Mouse (Mus musculus) neural tube, embryonic 13.5 days (tissue): ENCODE results near the gene Kcnb1. TPM values are rescaled to one million over a fixed set of nuclear protein-coding genes. Genes with fewer than 3 reads are reported as not detected.

ENCODE experiments used
- ATAC-seq: fragments of 200-750 bp; cut with Nextera tagmentation; 2 replicates; pipeline ENCODE4 v1.8.0; 2017; ENCODE audit warnings: low read depth, mild to moderate bottlenecking, moderate TSS enrichment, moderate library complexity
- H3K27ac ChIP-seq: fragments of 300-500 bp; sonication (generic); replicated peaks from 2 replicates; pipeline ENCODE4 v1.5.1; 2015; ENCODE audit warnings: moderate library complexity, mild to moderate bottlenecking, inconsistent platforms
- H3K27me3 ChIP-seq: fragments of 300-500 bp; sonication (generic); 2 replicates; pipeline ENCODE4 v1.6.1; 2015; ENCODE audit warnings: mild to moderate bottlenecking, inconsistent platforms
- H3K36me3 ChIP-seq: fragments of 300-500 bp; sonication (generic); 2 replicates; pipeline ENCODE4 v1.6.1; 2015; ENCODE audit warnings: mild to moderate bottlenecking, inconsistent platforms
- H3K4me1 ChIP-seq: fragments of 300-500 bp; sonication (generic); replicated peaks from 2 replicates; pipeline ENCODE4 v1.6.1; 2015; ENCODE audit warnings: inconsistent platforms
- H3K4me2 ChIP-seq: fragments of 300-500 bp; sonication (generic); 2 replicates; pipeline ENCODE4 v1.6.1; 2015; ENCODE audit warnings: inconsistent platforms, mild to moderate bottlenecking, moderate library complexity
- H3K4me3 ChIP-seq: fragments of 300-500 bp; sonication (generic); 2 replicates; pipeline ENCODE4 v1.5.1; 2015; ENCODE audit warnings: mild to moderate bottlenecking, inconsistent platforms
- H3K9ac ChIP-seq: fragments of 300-500 bp; sonication (generic); 2 replicates; pipeline ENCODE4 v1.6.1; 2015; ENCODE audit warnings: moderate library complexity, mild to moderate bottlenecking, inconsistent platforms
- H3K9me3 ChIP-seq: fragments of 300-500 bp; sonication (generic); 2 replicates; pipeline ENCODE4 v1.6.1; 2016; ENCODE audit warnings: inconsistent platforms
- WGBS: fragments of 180-500 bp; shearing (Covaris S2); methylation state at CpG from one replicate; pipeline ENCODE4 v1.1.7; 2015; 5-methylcytosine and 5-hydroxymethylcytosine counted together
- polyA plus RNA-seq: library from polyadenylated mRNA; unstranded; fragments of >200 nt; fragmentation: Nextera tagmentation; extraction: Ambion mirVana; gene quantifications from 2 replicates; pipeline ENCODE4 v1.2.1, GENCODE M21; 2015

Gene Kcnb1
- polyA plus RNA-seq, 1 experiment from 2014 or later, result 3.1 TPM

DNA sequence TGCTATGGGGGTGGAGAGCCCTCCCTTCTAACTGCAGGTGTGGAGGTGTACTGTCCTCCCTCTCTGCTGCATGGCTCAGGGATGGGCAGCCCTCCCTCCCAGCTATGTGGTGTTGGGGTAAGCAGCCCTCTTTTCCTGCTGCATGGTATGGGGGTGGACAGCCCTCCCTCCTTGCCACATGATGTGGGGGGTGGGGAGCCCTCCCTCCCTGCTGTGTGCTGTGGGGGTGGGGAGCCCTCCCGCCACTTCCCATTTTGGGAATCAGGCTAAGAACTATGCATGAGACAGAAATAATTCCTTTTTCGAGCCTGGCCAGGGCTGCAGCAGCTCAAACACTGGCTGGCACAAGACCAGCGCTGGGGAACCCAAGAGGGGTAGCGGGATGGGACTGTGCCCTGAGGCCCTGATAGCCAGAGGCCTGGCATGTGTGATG is 34.4 kb downstream of the Kcnb1 start:
- peaks cover 16% of the 10 kb centered on the region for H3K4me1 ChIP-seq
- no peaks in the 10 kb centered on the region for H3K36me3 ChIP-seq
- no peak overlapping the region for H3K27ac ChIP-seq
- H3K27me3 ChIP-seq, result no peaks in the 10 kb centered on the region
- no peaks in the 10 kb centered on the region for H3K9me3 ChIP-seq
- no peak overlapping the region for H3K4me3 ChIP-seq
- peak overlapping the region; percentile 45; the same call in 1 of the 2 replicates for H3K9ac ChIP-seq
- ATAC-seq, result no peak; the same call in 1 of the 2 replicates
- WGBS, result 63% methylated on average over 4 of the region's 4 CpGs
- no peak overlapping the region for H3K4me2 ChIP-seq

DNA sequence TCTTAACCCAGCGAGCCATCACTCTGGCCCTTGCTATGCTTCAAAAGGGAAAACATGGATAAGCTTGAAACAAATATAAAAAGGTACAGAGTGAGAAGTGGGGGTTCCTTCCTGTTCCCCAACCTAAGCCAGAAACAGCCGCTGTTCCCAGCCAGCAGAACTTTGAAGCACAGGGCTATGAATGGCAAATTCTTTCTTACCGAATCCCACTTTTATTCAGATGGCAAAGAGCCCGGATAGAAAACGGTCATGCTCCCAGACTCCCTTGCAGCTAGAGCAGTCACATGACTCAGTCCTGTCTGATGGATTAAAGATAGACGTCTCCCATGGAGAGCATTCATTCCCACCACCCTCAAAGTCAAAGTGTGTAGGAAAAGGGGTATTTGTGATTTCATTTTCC is 39.1 kb downstream of the Kcnb1 start:
- Histone ChIP-seq H3K27me3 (no peaks in the 10 kb centered on the region), H3K4me3 (no peak overlapping the region), H3K4me2 (no peak overlapping the region), H3K9ac (no peak overlapping the region), H3K4me1 (peaks cover 15% of the 10 kb centered on the region), H3K9me3 (no peaks in the 10 kb centered on the region), H3K36me3 (no peaks in the 10 kb centered on the region), H3K27ac (no peak overlapping the region)
- ATAC-seq, result no peak
- WGBS, result 93% methylated on average over 6 of the region's 6 CpGs

DNA sequence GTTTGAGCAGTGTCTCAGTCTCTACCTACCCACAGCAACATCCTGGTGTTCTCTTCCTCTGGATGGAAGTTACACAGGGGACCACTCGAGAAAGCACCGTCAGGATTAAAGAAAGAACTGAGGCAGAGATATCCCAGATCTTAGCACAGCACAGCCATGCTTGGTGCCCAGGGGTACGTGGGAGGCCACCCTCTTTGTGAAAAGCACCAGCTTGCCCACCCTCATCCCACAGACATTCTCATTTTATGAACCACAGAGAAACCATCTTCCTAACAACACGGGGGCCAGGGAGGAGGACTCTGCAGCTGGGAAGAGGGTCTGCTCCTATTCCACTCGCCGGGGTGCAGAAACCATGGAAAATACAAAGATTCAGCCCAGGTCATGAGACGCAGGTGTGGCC is 39.8 kb downstream of the Kcnb1 start:
- Histone ChIP-seq H3K4me2 (no peak overlapping the region), H3K27ac (no peak overlapping the region), H3K4me3 (no peak overlapping the region), H3K9ac (no peak overlapping the region), H3K4me1 (peaks cover 12% of the 10 kb centered on the region), H3K27me3 (no peaks in the 10 kb centered on the region), H3K36me3 (no peaks in the 10 kb centered on the region), H3K9me3 (no peaks in the 10 kb centered on the region)
- no peak for ATAC-seq
- WGBS, result 95% methylated on average over 7 of the region's 7 CpGs

DNA sequence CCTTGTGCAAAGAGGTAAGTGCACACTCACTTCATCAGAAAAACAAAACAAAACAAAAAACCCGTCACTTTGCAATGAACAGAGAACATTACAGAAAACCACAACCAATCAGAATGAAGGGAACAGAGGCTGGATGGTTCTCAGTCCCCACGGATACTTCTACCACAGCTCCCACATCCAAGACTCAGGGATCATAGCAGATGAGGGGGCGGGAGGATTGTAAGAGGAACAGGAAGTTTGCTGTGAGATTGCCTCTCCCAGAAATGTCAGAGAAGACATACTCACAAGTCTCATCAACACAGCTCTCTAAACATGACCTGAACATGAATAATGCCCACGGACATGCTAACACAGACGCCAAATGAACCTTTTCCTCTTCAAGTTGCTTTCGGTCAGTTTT is 40.9 kb downstream of the Kcnb1 start:
- WGBS, result 95% methylated on average over 6 of the region's 6 CpGs
- Histone ChIP-seq H3K4me2 (no peak overlapping the region), H3K9ac (no peak overlapping the region), H3K36me3 (no peaks in the 10 kb centered on the region), H3K27ac (no peak overlapping the region), H3K27me3 (no peaks in the 10 kb centered on the region), H3K9me3 (no peaks in the 10 kb centered on the region), H3K4me1 (peaks cover 22% of the 10 kb centered on the region), H3K4me3 (no peak overlapping the region)
- ATAC-seq, result no peak

DNA sequence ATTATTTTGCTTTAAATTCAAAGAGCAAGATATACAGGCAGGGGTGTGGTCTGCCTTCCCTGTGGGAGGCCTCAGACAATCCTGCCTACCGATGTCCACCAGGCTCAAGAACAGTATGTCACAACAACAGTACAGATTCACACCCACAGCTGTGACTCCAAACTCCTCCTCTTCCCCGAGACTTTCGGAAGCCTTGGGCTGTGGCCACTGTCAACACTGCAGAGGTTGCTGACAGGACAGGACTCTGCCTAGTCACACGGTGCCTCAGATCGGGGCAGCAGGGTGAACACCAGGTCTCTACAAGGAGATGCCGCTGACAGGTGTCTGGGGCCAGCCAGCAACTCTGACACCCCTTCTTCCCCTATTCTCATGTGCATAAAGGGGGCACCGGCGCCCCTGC is 42.2 kb downstream of the Kcnb1 start:
- Histone ChIP-seq H3K27ac (no peak overlapping the region), H3K9ac (no peak overlapping the region), H3K4me1 (peaks cover 27% of the 10 kb centered on the region), H3K9me3 (no peaks in the 10 kb centered on the region), H3K36me3 (no peaks in the 10 kb centered on the region), H3K4me2 (no peak overlapping the region), H3K4me3 (no peak overlapping the region), H3K27me3 (no peaks in the 10 kb centered on the region)
- no peak for ATAC-seq
- WGBS, result 85% methylated on average over 8 of the region's 8 CpGs

DNA sequence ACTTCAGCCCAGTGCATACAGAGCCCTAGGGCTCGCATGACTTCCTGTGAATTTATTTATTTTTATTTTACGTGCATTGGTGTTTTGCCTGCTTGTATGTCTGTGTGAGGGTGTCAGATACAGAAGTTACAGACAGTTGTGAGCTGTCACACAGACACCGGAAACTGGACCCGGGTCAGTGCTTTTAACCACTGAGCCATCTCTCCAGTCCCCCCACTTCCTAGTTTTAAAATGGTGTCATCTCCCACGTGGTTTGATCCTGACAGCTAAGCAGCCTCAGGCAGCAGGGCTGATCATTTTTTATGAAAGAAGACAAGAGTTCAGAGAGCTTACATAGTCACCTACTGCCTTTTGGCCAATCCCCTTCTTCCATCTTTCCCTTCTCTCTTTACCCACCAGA is 44.1 kb downstream of the Kcnb1 start:
- Histone ChIP-seq H3K9ac (no peak overlapping the region), H3K27me3 (no peaks in the 10 kb centered on the region), H3K36me3 (no peaks in the 10 kb centered on the region), H3K4me3 (no peak overlapping the region), H3K9me3 (no peaks in the 10 kb centered on the region), H3K27ac (no peak overlapping the region), H3K4me2 (no peak overlapping the region), H3K4me1 (peaks cover 27% of the 10 kb centered on the region)
- WGBS, result 72% methylated on average over 5 of the region's 5 CpGs
- no peak for ATAC-seq

DNA sequence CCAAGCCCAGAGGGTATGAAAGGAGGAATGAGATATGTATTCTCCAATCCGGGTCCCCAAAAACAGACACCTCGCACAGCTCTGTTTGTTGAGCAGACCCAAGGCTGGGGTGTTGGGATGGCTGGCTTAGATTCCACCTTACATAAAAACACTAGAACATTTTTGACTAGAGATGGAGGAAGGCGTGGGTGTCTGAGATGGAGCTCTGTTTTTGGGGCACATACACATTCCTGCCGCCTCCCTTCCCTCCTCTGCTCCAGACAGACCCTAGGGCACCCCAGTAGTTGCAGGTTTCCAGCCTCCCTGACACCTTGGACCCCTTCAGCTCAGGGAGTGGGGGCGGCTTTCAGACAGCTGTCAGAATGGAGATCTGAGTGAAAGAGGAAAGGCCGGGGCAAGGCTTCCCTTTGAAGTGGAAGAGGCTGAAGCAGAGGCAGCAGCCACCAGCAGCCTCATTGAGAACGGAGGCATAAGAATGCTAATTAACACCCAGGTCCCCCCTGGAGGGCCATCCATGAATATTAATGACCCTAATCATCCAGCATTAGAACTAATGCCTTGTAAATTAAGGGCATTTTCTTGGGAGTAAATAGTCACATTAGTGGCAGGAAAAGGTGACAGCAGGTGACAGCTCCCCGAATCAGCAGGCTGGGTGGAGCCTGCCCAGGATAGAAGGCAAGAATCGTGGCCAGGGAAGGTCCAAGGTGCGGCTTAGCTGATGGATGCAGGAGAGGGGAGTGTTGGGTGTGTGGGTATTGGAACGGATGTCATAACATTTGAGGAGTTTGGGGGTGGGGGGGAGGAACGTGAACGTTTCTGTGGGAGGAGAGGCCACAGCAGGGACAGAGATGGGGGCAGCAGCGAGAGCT is 45.3 kb downstream of the Kcnb1 start:
- peak overlapping the region; percentile 81 for H3K27ac ChIP-seq
- peaks cover 27% of the 10 kb centered on the region for H3K4me1 ChIP-seq
- H3K4me3 ChIP-seq, result no peak overlapping the region
- H3K9me3 ChIP-seq, result no peaks in the 10 kb centered on the region
- WGBS, result 8% methylated on average over 14 of the region's 14 CpGs
- no peaks in the 10 kb centered on the region for H3K36me3 ChIP-seq
- no peak overlapping the region; the same call in 1 of the 2 replicates for H3K9ac ChIP-seq
- H3K27me3 ChIP-seq, result no peaks in the 10 kb centered on the region
- H3K4me2 ChIP-seq, result no peak overlapping the region
- peak; percentile 41; the same call in 1 of the 2 replicates for ATAC-seq

DNA sequence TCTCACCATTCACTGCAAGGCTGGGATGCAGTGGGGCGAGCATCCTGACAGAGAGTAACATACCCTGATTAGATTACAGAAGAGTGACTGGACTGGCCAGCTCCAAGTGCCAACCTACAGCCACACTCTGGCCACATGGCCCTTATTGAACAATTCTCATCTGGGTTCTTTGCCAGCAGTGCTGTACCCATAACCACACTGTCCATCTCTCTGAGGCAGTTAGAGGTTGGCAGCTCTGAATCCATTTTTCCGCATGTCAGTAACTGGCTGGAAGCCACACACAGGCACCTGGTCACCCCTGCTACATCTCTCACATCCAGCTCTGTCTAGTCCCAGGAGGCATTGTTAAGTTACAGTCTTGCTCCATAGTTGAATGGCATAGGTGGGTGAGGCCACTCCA is 46.0 kb downstream of the Kcnb1 start:
- H3K9ac ChIP-seq, result no peak overlapping the region
- H3K9me3 ChIP-seq, result no peaks in the 10 kb centered on the region
- H3K27ac ChIP-seq, result no peak overlapping the region; the same call in 1 of the 2 replicates
- 69% methylated on average over 2 of the region's 2 CpGs for WGBS
- H3K36me3 ChIP-seq, result no peaks in the 10 kb centered on the region
- no peak overlapping the region for H3K4me3 ChIP-seq
- H3K4me2 ChIP-seq, result no peak overlapping the region
- H3K27me3 ChIP-seq, result no peaks in the 10 kb centered on the region
- peaks cover 27% of the 10 kb centered on the region for H3K4me1 ChIP-seq
- ATAC-seq, result no peak

DNA sequence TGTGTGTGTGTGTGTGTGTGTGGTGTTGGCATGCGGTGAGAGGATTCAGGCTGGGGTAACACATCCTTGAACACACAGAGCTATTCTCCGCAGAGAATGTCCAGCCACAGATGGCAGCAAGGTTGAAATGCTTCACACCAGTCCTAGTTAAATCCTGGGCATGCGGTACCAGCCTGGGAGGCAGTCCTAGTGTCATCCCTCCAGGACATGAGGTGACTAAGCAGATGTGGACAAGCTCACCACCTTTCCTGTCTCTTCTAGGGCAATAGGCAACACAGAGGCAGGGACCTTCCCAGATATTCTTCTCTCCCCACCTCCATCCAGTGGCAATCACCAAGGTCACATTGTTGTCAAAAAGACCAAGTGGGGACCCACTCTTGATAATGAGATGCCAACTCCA is 47.7 kb downstream of the Kcnb1 start:
- no peak for ATAC-seq

DNA sequence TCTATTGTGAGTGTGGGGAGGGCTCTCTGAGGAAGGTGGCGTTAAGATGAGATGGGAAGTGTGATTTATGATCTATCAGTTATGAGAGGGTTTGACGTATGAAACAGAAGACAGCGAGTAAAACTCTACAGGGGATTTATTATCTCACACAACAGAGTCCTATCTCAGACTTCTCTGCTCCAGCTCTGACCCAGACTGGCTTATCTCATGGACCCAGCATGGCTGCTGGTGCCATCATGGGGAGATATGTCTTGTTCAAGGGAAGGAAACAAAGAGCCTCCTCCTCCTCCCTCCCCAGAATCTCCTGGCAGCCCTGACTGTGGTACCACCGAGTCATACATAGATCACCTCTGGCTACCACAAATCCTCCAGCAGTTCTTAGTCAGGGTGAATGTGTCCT is 48.1 kb downstream of the Kcnb1 start:
- ATAC-seq, result no peak
- Histone ChIP-seq H3K4me3 (no peak overlapping the region), H3K4me1 (peaks cover 33% of the 10 kb centered on the region), H3K36me3 (no peaks in the 10 kb centered on the region), H3K27ac (no peak overlapping the region), H3K9me3 (no peaks in the 10 kb centered on the region), H3K9ac (no peak overlapping the region), H3K4me2 (no peak overlapping the region), H3K27me3 (no peaks in the 10 kb centered on the region)
- WGBS, result 79% methylated on average over 4 of the region's 4 CpGs

More for the DNA sequence above, 47.7 kb downstream of the Kcnb1 start:
- H3K36me3 ChIP-seq, result no peaks in the 10 kb centered on the region
- peaks cover 29% of the 10 kb centered on the region for H3K4me1 ChIP-seq
- no peak overlapping the region for H3K27ac ChIP-seq
- no peaks in the 10 kb centered on the region for H3K9me3 ChIP-seq
- H3K4me3 ChIP-seq, result no peak overlapping the region
- no peaks in the 10 kb centered on the region for H3K27me3 ChIP-seq
- H3K4me2 ChIP-seq, result no peak overlapping the region
- H3K9ac ChIP-seq, result no peak overlapping the region
- 94% methylated on average over 3 of the region's 3 CpGs for WGBS

DNA sequence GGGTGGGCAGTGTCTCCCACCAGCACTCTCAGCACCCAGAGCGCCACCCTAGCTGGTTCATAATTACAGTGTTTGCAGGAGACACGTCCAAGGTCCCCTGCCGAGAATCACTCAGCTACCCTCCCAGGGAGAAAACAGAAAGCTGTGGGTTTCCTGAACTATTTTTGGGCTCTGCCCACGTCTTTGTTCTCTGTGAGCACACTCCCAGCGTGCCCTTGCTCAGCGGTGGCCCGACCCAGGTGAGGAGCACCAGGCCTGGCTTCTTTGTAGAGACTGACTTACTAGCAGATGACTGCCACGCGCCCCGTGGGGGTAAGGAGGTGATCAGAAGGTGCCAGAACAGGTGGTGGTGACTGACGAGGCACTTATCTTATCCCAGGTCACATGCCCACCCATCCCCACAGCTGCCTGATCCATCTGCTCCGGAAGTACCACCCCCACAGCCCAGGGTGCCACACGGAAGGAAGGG is 50.1 kb downstream of the Kcnb1 start:
- H3K36me3 ChIP-seq, result no peaks in the 10 kb centered on the region
- WGBS, result 76% methylated on average over 13 of the region's 13 CpGs
- no peak overlapping the region for H3K9ac ChIP-seq
- H3K4me2 ChIP-seq, result no peak overlapping the region
- ATAC-seq, result no peak
- H3K4me1 ChIP-seq, result peaks cover 30% of the 10 kb centered on the region
- H3K27ac ChIP-seq, result no peak overlapping the region
- no peak overlapping the region for H3K4me3 ChIP-seq
- H3K27me3 ChIP-seq, result no peaks in the 10 kb centered on the region
- no peaks in the 10 kb centered on the region for H3K9me3 ChIP-seq

DNA sequence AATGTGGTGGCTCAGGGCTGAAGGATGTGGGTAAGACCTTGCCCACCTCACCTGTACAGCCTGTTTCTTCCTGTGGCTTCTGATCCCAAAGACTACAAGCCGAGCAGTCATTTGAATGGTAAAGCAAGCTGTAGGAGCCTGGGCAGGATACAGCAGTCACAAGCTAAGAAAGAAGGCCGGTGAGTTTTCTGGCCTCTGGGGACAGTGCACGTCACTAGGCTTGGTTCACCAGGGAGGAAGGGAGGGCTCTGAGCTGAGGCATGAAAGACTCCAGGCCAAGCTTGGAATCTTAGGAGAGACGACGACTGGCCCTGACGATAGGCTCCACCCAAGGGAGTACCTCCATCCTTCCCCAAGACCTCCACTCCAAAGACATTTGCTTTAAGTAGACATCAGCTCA is 51.3 kb downstream of the Kcnb1 start:
- Histone ChIP-seq H3K27ac (no peak overlapping the region), H3K4me3 (no peak overlapping the region), H3K9ac (no peak overlapping the region), H3K4me2 (no peak overlapping the region), H3K27me3 (no peaks in the 10 kb centered on the region), H3K9me3 (no peaks in the 10 kb centered on the region), H3K4me1 (peaks cover 18% of the 10 kb centered on the region), H3K36me3 (no peaks in the 10 kb centered on the region)
- WGBS, result 71% methylated on average over 6 of the region's 6 CpGs
- no peak for ATAC-seq
